Mouse (Mus musculus) myocyte (in vitro differentiated cells): ENCODE data around the gene Cdt1.

Source experiments
- CEBPB ChIP-seq: IDR thresholded peaks from 2 replicates; pipeline ENCODE4 v1.6.1; 2011; ENCODE audit warnings: mild to moderate bottlenecking, moderate library complexity; ENCODE audit not compliant: poor library complexity, insufficient read depth, severe bottlenecking
- E2F4 ChIP-seq: IDR thresholded peaks from one replicate; pipeline ENCODE4 v1.6.1; 2011; ENCODE audit warnings: mild to moderate bottlenecking, control low read depth, moderate library complexity; ENCODE audit not compliant: insufficient read depth
- MAX ChIP-seq: IDR thresholded peaks from one replicate; pipeline ENCODE4 v1.6.1; 2011; ENCODE audit warnings: low read depth, mild to moderate bottlenecking, control low read depth
- MYOD1 ChIP-seq, 3 experiments: IDR thresholded peaks; one replicate each; pipeline ENCODE4 v1.6.1; 2011; ENCODE audit warnings: control low read depth in 2 of 3, low read depth in 2 of 3, mild to moderate bottlenecking in 2 of 3, moderate library complexity in 1 of 3; ENCODE audit not compliant: insufficient read length in 2 of 3, control insufficient read depth in 1 of 3
- MYOG ChIP-seq, 3 experiments: IDR thresholded peaks; one replicate each; pipeline ENCODE4 v1.6.1; 2011; ENCODE audit warnings: control low read depth in 2 of 3, low read depth in 2 of 3, mild to moderate bottlenecking in 2 of 3; ENCODE audit not compliant: insufficient read length in 2 of 3, control insufficient read depth in 1 of 3, insufficient read depth in 1 of 3
- POLR2A ChIP-seq: IDR thresholded peaks from one replicate; pipeline ENCODE4 v1.6.1; 2011; ENCODE audit warnings: low read depth, mild to moderate bottlenecking, control low read depth, moderate library complexity; ENCODE audit not compliant: insufficient read length
- POLR2AphosphoS2 ChIP-seq: IDR thresholded peaks from one replicate; pipeline ENCODE4 v1.6.1; 2011; ENCODE audit warnings: low read depth, control low read depth; ENCODE audit not compliant: insufficient read length
- SRF ChIP-seq: IDR thresholded peaks from one replicate; pipeline ENCODE4 v1.6.1; 2011; ENCODE audit warnings: low read depth; ENCODE audit not compliant: control insufficient read depth, insufficient read length
- TCF12 ChIP-seq: IDR thresholded peaks from one replicate; pipeline ENCODE4 v1.6.1; 2011; ENCODE audit warnings: mild to moderate bottlenecking, control low read depth; ENCODE audit not compliant: poor library complexity, insufficient read depth, severe bottlenecking
- TCF3 ChIP-seq: IDR thresholded peaks from one replicate; pipeline ENCODE4 v1.6.1; 2011; ENCODE audit warnings: low read depth, control low read depth; ENCODE audit not compliant: insufficient read length
- USF1 ChIP-seq: IDR thresholded peaks from one replicate; pipeline ENCODE4 v1.6.1; 2011; ENCODE audit warnings: low read depth, mild to moderate bottlenecking, control low read depth, moderate library complexity

DNA sequence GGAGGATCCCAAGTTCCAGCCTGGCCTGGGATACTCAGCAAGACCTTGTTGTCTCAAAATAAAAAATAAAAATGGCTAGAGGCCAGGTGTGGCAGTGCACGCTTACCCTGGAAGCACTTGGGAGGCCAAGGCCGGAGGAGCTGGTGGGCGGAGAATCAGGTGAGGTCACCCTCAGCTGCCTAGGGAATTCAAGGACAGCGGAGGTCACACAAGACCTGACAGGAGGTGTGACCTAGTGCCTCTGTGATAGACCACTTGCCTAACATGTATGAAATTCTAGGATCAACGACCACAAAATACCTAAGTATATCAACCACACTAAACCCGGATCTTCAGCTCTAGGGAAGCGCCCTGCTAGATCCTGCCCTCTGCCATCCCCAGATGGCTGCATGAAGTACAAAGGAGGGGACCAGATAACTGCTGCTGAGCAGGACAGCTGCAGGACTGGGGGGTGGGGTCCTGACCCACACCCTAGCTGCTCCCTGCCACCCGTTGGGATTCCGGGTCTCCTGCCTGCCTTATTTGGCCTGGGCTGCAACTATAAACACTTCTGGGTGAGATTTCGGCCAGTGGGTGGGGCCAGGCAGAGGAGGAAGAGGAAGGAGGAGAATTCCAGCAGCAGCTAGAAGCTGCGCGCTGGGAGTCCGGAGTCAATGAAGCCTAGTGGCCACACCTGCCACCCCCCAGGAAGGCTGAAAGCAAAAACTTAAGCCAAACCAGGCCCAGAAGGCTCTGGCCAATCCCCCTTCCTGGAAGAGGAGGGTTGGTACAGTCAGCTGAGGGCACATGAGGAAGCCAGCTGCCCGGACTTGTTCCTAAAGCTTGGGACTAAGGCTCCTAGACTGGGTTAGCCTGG lies 44.8 kb upstream of the Cdt1 start:
- TF ChIP-seq USF1 = no peak
- no peak for TF ChIP-seq POLR2A
- no peak for TF ChIP-seq POLR2AphosphoS2
- TF ChIP-seq MAX = no peak
- no peak for TF ChIP-seq E2F4
- peak; percentile 53 for TF ChIP-seq TCF12
- peak; percentile 81 to 93 (median 88) for TF ChIP-seq MYOG (IDR thresholded peaks at IDR 0.05; ENCODE audit: control insufficient read depth in 1 of 3, insufficient read depth in 1 of 3, insufficient read length in 2 of 3, low read depth in 2 of 3)
- TF ChIP-seq MYOD1 (IDR thresholded peaks at IDR 0.05; ENCODE audit: control insufficient read depth in 1 of 3, insufficient read length in 2 of 3, low read depth in 2 of 3) = peak; percentile 28 to 88 (median 84)
- peak; percentile 77 for TF ChIP-seq TCF3
- TF ChIP-seq CEBPB = no peak
- peak; percentile 99 for TF ChIP-seq SRF
